Mouse (Mus musculus) embryonic facial prominence, embryonic 12.5 days (tissue): ENCODE measurements around the gene Vmn1r104. TPM values are rescaled to one million over a fixed set of nuclear protein-coding genes. Genes with fewer than 3 reads are reported as not detected.
"Not testable (repeated sequence)": the region's sequence is repeated elsewhere in the genome, so short reads cannot be mapped to it uniquely, and the experiment has no call there.

Experiments used
- ATAC-seq: fragments of 200-750 bp; cut with Nextera tagmentation; 2 replicates; pipeline ENCODE4 v1.8.0; 2017; ENCODE audit not compliant: insufficient number of reproducible peaks, insufficient read depth, low FRiP score, low TSS enrichment
- H3K27ac ChIP-seq: fragments of 300-500 bp; sonication (generic); 2 replicates; pipeline ENCODE4 v1.5.1; 2016; ENCODE audit warnings: mild to moderate bottlenecking
- H3K27me3 ChIP-seq: fragments of 300-500 bp; sonication (generic); 2 replicates; pipeline ENCODE4 v1.6.1; 2016; ENCODE audit warnings: mild to moderate bottlenecking, moderate library complexity
- H3K36me3 ChIP-seq: fragments of 300-500 bp; sonication (generic); 2 replicates; pipeline ENCODE4 v1.6.1; 2016; ENCODE audit warnings: mild to moderate bottlenecking
- H3K4me1 ChIP-seq: fragments of 300-500 bp; sonication (generic); 2 replicates; pipeline ENCODE4 v1.6.1; 2016
- H3K4me2 ChIP-seq: fragments of 300-500 bp; sonication (generic); replicated peaks from 2 replicates; pipeline ENCODE4 v1.6.1; 2016; ENCODE audit warnings: mild to moderate bottlenecking, moderate library complexity
- H3K4me3 ChIP-seq: fragments of 300-500 bp; sonication (generic); 2 replicates; pipeline ENCODE4 v1.5.1; 2016; ENCODE audit warnings: mild to moderate bottlenecking
- H3K9ac ChIP-seq: fragments of 300-500 bp; sonication (generic); 2 replicates; pipeline ENCODE4 v1.6.1; 2016; ENCODE audit warnings: mild to moderate bottlenecking, moderate library complexity
- H3K9me3 ChIP-seq: fragments of 300-500 bp; sonication (generic); 2 replicates; pipeline ENCODE4 v1.6.1; 2016; ENCODE audit warnings: mild to moderate bottlenecking, moderate library complexity
- WGBS: fragments of 180-500 bp; shearing (Covaris S2); methylation state at CpG from one replicate; pipeline ENCODE4 v1.1.7; 2016; 5-methylcytosine and 5-hydroxymethylcytosine counted together
- polyA plus RNA-seq: library from polyadenylated mRNA; unstranded; fragments of >200 nt; fragmentation: Nextera tagmentation; extraction: Ambion mirVana; gene quantifications from 2 replicates; pipeline ENCODE4 v1.2.1, GENCODE M21; 2016

The Vmn1r104 gene
- polyA plus RNA-seq: not detected in 2 replicates

- not testable (repeated sequence) for H3K9ac ChIP-seq, H3K27me3 ChIP-seq, H3K4me2 ChIP-seq, H3K9me3 ChIP-seq, ATAC-seq, H3K4me3 ChIP-seq, H3K27ac ChIP-seq, H3K4me1 ChIP-seq, H3K36me3 ChIP-seq
- no CpG with 5 or more reads among the region's 3 CpGs for WGBS
Measured at GRCm38 (mm10) chr7:20533537-20533936, at the start of gene Vmn1r104. Vmn1r104 (plus strand) TSS chr7:20533837.

GRCm38 (mm10) chr7:20510434-20510833 lies 23.2 kb upstream of the Vmn1r104 start, which contains the start of gene Vmn1r103:
Vmn1r103 (minus strand) TSS chr7:20510534.
- H3K4me2 ChIP-seq, H3K36me3 ChIP-seq, H3K27ac ChIP-seq, H3K4me3 ChIP-seq, H3K27me3 ChIP-seq, ATAC-seq, H3K9me3 ChIP-seq, H3K9ac ChIP-seq, H3K4me1 ChIP-seq: not testable (repeated sequence)
- whole genome bisulfite sequencing: 13% methylated on average over 1 of the region's 3 CpGs

GRCm38 (mm10) chr7:20545657-20546056 lies 12.0 kb downstream of the Vmn1r104 start, which contains the start of gene Gm5726:
Gm5726 (minus strand) TSS chr7:20545757.
- not testable (repeated sequence) for H3K4me2 ChIP-seq, H3K27me3 ChIP-seq, H3K4me1 ChIP-seq, ATAC-seq, H3K4me3 ChIP-seq, H3K9ac ChIP-seq, H3K27ac ChIP-seq, H3K36me3 ChIP-seq, H3K9me3 ChIP-seq
- WGBS: no CpG with 5 or more reads among the region's 1 CpGs

- not testable (repeated sequence) for H3K9me3 ChIP-seq, H3K4me3 ChIP-seq, H3K4me2 ChIP-seq, H3K9ac ChIP-seq, H3K36me3 ChIP-seq, H3K27ac ChIP-seq, ATAC-seq, H3K27me3 ChIP-seq, H3K4me1 ChIP-seq
- no CpG with 5 or more reads among the region's 3 CpGs for WGBS
Measured at GRCm38 (mm10) chr7:20576141-20576540, 42.5 kb downstream of the Vmn1r104 start, which contains the start of gene Gm4141. Gm4141 (minus strand) TSS chr7:20576241.

Other genes starting within 250 kb of the Vmn1r104 start
- gene Gm4133, start 199.8 kb upstream of the Vmn1r104 start, polyA plus RNA-seq: not detected in 2 replicates
- not detected in 2 replicates for gene Gm5728, start 158.4 kb upstream of the Vmn1r104 start, polyA plus RNA-seq
- gene Vmn1r100, start 115.9 kb upstream of the Vmn1r104 start, polyA plus RNA-seq: not detected in 2 replicates
- gene Vmn1r101, start 91.2 kb upstream of the Vmn1r104 start, polyA plus RNA-seq: not detected in 2 replicates
- not detected in 2 replicates for gene Gm10670, start 58.9 kb upstream of the Vmn1r104 start, polyA plus RNA-seq
- not detected in 2 replicates for gene Vmn1r103, start 23.3 kb upstream of the Vmn1r104 start, polyA plus RNA-seq
- not detected in 2 replicates for gene Gm5726, start 11.9 kb downstream of the Vmn1r104 start, polyA plus RNA-seq
- not detected in 2 replicates for gene Gm4141, start 42.4 kb downstream of the Vmn1r104 start, polyA plus RNA-seq
- not detected in 2 replicates for gene Gm4513, start 65.2 kb downstream of the Vmn1r104 start, polyA plus RNA-seq
- not detected in 2 replicates for gene Vmn1r107, start 135.1 kb downstream of the Vmn1r104 start, polyA plus RNA-seq
- gene Vmn1r111, start 169.4 kb downstream of the Vmn1r104 start, polyA plus RNA-seq: not detected in 2 replicates
- not detected in 2 replicates for gene Gm10668, start 196.8 kb downstream of the Vmn1r104 start, polyA plus RNA-seq
- gene Vmn1r112, start 237.3 kb downstream of the Vmn1r104 start, polyA plus RNA-seq: not detected in 2 replicates